ENCODE assay signal across 8 mouse cellular contexts in genomic region chr10:118746719-118747395, GRCm38 (mm10).
DNase-seq lines count a peak whose midpoint lies in the region; ATAC-seq and TF ChIP-seq lines count a peak whose summit lies in the region.

No protein-coding gene starts in this region.

- H3K9me3 ChIP-seq in neural tube, embryonic 13.5 days = no peaks in the 10 kb centered on the region
- no peaks in the 10 kb centered on the region for H3K9me3 ChIP-seq in intestine, postnatal 0 days (ENCODE audit: control insufficient read depth)

- TF ChIP-seq CTCF in intestine, postnatal 0 days (IDR thresholded peaks at IDR 0.05; ENCODE audit: low read depth) = no peak

- peak overlapping the region; percentile 49 for H3K27ac ChIP-seq in neural tube, embryonic 13.5 days (replicated peaks)
- H3K27ac ChIP-seq in intestine, postnatal 0 days (ENCODE audit: low read depth, low read length) = peak overlapping the region; percentile 54; the same call in 1 of the 2 replicates

- no peak overlapping the region for H3K9ac ChIP-seq in neural tube, embryonic 13.5 days
- H3K9ac ChIP-seq in intestine, postnatal 0 days (ENCODE audit: low read depth, low read length) = no peak overlapping the region

- WGBS in neural tube, embryonic 13.5 days = 53% methylated on average over 4 of the region's 4 CpGs
- WGBS in intestine, postnatal 0 days = 44% methylated on average over 4 of the region's 4 CpGs

- H3K4me3 ChIP-seq in neural tube, embryonic 13.5 days = no peak overlapping the region
- no peak overlapping the region for H3K4me3 ChIP-seq in intestine, postnatal 0 days (ENCODE audit: low read depth, low read length)

- no peaks in the 10 kb centered on the region for H3K36me3 ChIP-seq in neural tube, embryonic 13.5 days
- no peaks in the 10 kb centered on the region for H3K36me3 ChIP-seq in intestine, postnatal 0 days (ENCODE audit: control insufficient read depth, insufficient read depth)

- no peak overlapping the region for H3K4me2 ChIP-seq in neural tube, embryonic 13.5 days
- H3K4me2 ChIP-seq in intestine, postnatal 0 days (replicated peaks; ENCODE audit: low read depth) = no peak overlapping the region

- H3K4me1 ChIP-seq in neural tube, embryonic 13.5 days (replicated peaks) = peaks cover 10% of the 10 kb centered on the region; the same call in 1 of the 2 replicates
- H3K4me1 ChIP-seq in intestine, postnatal 0 days (replicated peaks; ENCODE audit: control insufficient read depth, insufficient read depth, low read length) = no peaks in the 10 kb centered on the region

- H3K27me3 ChIP-seq in neural tube, embryonic 13.5 days = no peaks in the 10 kb centered on the region
- H3K27me3 ChIP-seq in intestine, postnatal 0 days (replicated peaks; ENCODE audit: control insufficient read depth, insufficient read depth, low read length) = no peaks in the 10 kb centered on the region

- peak; percentile 33 for DNase-seq in gastrocnemius, adult 18-20 months (ENCODE audit: low spot score)
- DNase-seq in gastrocnemius, postnatal 4 days (ENCODE audit: low spot score in 2 of 2) = no peak
- DNase-seq in neural tube, embryonic 10.5 days (ENCODE audit: extremely low spot score, low spot score) = no peak
- peak; percentile 75 for DNase-seq in telencephalon, adult 2 months (ENCODE audit: low read depth, low spot score)
- no peak for DNase-seq in thymus, postnatal 25 days
- no peak for DNase-seq in spleen, postnatal 4 days (ENCODE audit: low spot score in 2 of 2)

- ATAC-seq in neural tube, embryonic 13.5 days (ENCODE audit: low read depth) = no peak; the same call in 1 of the 2 replicates
- ATAC-seq in intestine, postnatal 0 days = no peak

Comparison
In these comparisons a context has a peak if more than half of its experiments do, and no peak if none do; other contexts are left out.
1. DNase-seq: peak in gastrocnemius, adult 18-20 months (single experiment) and telencephalon, adult 2 months (single experiment); none in gastrocnemius, postnatal 4 days (0 of 2), neural tube, embryonic 10.5 days (single experiment), thymus, postnatal 25 days (single experiment) and spleen, postnatal 4 days (0 of 2).